Mouse (Mus musculus) A20 (cell line): ENCODE data around the gene Tnfrsf8.

Experiments used
- DNase-seq: peaks from one replicate; pipeline ENCODE4 v3.0.0-alpha.2; 2011; ENCODE audit warnings: low read depth, low spot score

Gene Tnfrsf8

GRCm38 (mm10) chr4:145270136-145270535 is 44.8 kb downstream of the Tnfrsf8 start:
- no peak for DNase-seq

DNA sequence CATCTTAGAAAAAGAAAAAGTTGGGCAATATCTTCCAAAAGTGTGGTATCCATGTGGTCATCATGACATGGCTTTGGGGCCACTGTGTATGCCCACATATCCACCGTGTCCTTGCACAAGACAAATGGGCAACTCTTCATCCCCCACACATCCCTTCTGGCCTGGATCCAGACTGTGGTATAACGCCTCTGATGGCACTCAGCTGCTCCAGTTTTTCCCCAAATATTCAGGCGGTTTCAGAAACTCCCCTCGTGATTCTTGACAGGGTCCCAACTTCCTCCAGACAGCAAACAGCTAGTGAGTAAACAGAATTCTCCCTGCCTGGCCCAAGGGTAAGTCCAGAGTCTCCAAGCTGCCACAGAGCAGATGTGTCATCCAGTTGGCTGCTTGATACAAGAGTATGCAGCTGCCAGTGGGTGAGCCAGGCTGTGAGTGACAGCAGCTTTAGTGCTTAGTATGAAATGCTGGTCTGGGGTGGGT is 47.3 kb downstream of the Tnfrsf8 start:
- no peak for DNase-seq

GRCm38 (mm10) chr4:145266505-145266904 is 48.5 kb downstream of the Tnfrsf8 start:
- no peak for DNase-seq

DNA sequence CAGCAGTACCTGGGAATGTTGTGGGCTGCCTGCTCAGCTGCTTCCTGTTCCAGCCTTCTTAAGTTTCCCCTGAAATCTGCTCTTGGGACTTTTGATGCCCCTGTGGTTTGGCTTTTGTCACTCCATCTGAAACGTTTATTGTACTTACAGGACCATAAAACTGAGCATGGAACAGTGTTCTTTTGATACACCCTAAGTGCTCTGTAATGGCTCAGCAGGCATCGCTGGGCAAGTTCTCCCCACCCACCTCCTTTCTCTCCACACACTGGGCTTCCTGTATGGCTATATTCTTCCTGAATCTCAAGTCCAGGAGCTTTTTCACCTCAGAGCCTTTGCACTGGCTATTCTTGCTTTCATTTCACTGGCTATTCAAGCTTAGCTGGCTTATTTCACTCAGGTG is 50.2 kb downstream of the Tnfrsf8 start:
- no peak for DNase-seq

DNA sequence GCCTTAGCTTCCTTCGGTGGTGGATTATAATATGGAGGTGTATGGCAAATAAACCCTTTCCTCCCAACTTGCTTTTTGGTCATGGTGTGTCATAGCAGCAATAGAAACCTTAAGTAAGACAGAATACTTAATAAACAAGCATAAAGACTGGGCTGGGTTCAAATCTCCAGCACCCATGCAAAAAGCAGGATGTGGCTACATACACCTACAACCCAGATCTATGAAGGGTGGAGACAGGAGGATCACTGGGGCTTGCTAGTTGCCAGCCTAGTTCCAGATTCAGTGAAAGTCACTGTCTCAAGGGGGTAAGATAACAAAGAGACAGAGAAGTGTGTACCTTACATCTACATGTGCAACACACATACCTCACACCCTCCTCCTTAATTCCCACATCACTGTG is 51.4 kb downstream of the Tnfrsf8 start:
- no peak for DNase-seq

- DNase-seq, result no peak
Measured at GRCm38 (mm10) chr4:145260802-145261201, 54.2 kb downstream of the Tnfrsf8 start.

DNA sequence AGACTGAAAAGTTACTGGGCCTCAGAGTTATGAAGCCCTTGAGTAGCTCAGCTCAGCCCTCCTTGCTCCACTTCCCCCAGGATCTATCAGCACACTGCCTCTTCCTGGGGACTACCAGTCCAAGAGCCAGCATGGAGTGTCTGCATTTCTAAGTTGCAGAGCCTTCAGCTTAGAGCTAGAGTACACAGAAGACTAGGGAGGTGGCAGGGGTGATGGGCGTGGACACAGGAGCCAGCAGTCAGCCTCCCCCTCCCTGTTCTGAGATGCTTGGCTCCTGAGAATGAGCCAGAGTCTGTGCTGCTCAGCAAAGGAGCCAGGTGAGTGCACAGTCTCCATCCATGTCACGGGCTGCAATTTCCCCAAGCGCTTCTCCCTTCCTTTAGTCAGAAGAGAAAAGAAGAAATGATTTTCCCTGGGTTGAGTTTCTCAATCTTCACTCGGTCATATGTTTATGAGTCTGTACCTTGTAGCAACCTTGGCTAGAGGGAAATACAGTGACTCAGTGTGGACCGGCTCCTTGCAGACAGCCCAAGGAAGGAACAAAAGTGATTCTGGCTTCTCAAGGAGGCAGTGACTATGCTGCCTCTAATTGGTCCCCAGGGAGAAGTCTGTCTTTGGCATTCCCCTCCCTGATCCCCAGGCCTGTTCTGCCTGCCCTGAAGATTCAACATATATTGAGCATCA is 57.1 kb downstream of the Tnfrsf8 start:
- DNase-seq, result no peak

DNA sequence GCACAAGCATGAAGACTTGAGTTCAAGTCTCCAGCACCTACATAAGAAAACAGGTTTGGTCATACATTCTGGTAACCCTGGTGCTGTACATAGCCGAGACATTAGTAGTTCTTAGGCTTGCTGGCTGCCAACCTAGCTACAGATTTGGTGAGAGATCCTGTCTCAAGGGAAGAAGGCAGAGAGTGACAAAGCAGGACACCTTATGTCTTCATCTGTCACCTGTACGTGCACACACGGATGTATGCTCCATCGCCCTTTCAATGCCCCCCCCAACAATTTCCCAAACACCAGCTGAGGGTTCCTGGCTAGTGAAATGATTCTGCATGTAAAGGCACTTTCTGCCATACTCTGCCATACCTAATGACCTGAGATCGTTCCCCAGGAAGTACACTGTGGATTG is 58.8 kb downstream of the Tnfrsf8 start:
- DNase-seq, result no peak

DNA sequence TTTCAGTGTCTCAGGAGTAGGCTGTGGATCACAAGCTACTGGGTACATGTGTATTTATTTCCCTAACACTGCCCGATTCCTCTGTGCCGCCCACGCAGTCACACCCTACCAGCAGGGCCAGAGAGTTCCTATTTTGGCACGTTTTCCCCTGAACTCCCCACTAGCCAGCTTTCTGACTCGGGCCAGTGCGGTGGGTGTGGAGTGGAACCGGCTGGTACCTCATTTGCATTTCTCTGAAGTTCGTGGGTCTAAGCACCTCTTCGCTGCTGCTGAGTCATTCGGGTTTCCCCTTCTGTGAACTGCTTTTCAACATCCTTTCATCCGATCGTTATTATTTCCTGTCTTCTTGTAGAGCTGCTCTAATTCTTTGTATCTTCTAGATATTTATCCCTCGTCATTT is 60.5 kb downstream of the Tnfrsf8 start:
- DNase-seq, result peak; percentile 85

GRCm38 (mm10) chr4:145252611-145253010 is 62.4 kb downstream of the Tnfrsf8 start:
- peak; percentile 72 for DNase-seq

DNA sequence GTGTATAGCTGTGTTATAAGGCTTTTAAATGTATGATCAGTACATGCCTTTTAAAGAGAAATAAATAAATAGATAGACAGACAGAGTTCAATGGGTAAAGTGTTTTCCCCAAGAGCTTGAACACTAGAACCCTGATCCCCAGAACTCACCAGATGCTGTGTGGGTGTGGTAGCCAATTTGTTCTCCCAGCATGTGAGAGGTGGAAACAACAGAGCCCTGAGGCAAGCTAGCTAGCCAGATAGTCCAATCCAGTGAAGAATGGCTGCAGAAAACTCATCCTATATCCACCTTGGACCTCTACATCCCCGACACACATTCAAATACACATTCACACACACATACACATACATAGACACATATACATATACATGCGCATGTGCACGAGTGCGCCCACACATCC is 63.4 kb downstream of the Tnfrsf8 start:
- DNase-seq, result no peak

DNA sequence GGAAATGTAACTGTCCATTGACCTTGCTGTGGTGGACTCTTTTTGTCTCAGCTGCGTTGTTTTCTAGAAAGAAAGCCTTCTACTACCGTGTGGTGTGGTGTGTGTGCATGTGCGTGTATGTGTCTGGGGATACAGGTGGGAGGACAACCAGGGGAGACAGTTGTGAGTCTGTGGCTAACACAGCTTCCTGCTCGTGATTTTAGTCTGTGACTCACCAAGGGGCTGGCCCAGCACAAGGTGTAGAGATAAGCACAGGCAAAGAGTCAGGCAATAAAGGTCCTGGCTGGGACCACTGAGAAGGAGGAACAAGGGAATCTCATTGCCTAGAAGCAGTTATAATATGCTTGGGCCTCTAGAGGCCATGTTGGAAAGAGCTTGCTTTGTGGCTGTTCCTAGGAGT is 65.0 kb downstream of the Tnfrsf8 start:
- DNase-seq, result no peak

DNA sequence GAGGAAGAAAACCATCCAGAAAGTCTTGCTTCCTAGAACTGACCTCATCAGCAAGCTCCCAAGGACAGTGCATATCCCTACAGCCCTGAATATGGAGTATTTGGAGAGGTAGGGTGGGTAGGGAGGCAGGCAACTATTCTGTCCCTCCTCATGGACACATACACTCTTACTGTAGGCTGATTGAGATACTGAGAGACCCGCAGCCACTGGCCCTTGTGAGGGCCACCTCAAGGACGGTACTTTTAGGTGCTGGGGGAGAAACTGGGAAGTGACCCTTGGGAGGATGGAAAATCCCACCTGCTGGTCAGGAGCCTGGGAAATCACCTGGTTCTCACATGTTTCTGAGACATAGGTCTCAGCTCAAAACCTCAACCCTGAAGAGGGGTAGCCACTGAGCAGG is 67.4 kb downstream of the Tnfrsf8 start:
- no peak for DNase-seq

DNA sequence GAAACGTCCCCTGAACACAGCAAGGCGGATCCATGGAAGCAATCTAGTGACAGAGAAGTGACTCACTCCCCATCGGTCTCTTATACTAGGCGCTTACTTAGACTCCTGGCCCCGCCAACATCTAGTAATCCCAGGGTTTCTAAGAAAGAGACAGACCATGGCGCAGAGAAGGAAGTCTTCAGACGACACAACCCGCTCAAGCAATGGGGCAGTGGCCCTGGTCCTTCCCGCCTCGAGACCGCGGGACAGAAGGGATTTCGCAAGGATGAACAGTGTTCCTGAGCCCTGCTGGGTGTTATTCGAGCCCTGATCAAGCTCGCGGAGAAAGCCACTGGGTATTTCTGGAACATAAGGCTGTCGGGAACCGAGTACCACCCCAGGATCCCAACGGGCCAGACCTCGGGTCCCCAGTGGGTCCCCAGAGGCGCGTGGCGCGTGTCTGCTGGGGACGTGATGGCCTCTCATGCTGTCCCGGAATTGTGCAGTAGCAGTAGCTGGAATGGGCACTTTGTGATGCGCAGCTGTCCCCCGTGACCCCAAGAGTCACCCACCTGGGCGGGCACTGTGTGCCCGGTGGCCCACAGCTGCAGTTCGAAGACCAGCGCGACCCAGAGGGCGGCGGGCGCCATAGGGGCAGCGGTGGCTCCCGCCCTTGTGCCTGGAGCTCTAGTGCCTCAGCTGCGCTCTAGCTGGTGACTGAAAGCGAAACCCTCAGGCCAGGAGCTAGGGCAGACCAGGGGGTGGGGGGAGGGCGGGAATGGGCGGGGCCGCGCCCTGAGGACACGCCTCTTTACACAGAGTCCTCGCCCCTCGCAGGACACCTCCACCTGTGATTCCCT is 68.6 kb downstream of the Tnfrsf8 start, which contains the start of gene Tnfrsf1b:
Tnfrsf1b (minus strand) TSS at position 698 of the 839 bp plus-strand sequence.
- peak; percentile 90 for DNase-seq

DNA sequence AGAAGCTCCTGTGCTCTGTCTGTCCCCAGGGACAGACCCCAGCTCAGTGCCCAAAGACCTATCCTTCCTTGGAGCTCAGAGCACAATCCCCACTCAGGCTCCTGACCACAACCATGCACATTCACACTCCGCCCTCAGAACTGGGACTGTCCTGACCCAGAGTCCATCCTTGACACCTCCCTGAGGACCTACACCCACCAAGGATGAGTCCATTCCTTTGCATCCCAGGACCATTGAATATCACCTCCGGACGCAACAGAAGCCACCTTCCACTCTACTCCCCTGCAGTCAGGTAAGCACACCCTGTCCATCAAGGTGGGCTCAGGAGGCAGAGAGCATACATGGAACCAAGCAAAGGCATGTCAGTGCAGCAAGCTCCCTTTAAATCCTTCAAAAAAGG is 69.4 kb downstream of the Tnfrsf8 start:
- no peak for DNase-seq

DNA sequence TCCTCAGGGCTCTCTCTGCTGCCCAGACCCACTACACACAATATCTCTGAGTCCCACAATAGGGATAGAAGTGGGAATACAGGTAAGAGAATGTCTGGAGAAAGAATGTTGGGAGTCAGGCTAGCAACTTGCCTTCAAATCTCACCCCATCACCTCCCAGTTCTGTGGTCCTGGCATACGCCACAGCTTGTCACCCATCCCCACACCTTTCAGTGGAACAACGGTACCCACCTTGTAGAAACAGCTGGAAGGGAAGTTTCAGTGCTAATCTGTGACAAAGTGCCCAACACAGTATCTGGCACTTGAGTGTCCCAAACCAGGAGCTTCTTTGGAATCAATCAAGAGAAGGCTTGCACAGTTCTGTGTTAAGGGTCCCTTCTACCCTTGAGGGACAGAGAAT is 70.3 kb downstream of the Tnfrsf8 start:
- no peak for DNase-seq

DNA sequence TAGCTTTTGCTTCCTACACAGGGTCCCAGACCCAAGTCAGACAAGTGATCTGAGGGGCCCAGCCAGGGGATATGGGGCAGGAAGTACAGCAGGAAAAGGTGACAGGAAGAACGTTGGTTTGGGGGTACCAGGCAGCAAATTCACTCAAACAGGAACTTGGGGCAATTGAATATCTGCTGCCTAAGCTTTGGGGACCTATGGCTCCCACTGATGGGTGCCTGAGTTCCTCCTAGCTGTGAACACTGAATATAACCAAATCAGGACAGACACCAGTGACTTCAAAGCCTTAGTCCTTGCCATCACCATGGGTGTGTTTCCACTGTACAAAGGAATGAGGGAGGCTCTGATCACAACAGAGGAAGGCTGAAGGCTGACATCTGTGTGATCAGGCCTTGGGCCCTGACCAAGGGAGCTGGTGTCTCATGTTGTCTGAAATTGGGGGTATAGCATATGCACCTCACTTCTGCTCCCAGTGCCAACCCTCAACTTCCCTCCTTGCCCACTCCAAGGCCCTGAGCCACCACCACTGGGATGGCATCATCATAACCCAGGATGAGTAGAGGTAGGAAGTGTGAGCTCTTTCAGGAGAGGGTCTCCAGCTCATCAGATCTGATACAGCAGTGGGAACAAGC is 72.1 kb downstream of the Tnfrsf8 start:
- no peak for DNase-seq

- DNase-seq, result peak; percentile 79
Measured at GRCm38 (mm10) chr4:145240723-145241231, 74.2 kb downstream of the Tnfrsf8 start.

DNA sequence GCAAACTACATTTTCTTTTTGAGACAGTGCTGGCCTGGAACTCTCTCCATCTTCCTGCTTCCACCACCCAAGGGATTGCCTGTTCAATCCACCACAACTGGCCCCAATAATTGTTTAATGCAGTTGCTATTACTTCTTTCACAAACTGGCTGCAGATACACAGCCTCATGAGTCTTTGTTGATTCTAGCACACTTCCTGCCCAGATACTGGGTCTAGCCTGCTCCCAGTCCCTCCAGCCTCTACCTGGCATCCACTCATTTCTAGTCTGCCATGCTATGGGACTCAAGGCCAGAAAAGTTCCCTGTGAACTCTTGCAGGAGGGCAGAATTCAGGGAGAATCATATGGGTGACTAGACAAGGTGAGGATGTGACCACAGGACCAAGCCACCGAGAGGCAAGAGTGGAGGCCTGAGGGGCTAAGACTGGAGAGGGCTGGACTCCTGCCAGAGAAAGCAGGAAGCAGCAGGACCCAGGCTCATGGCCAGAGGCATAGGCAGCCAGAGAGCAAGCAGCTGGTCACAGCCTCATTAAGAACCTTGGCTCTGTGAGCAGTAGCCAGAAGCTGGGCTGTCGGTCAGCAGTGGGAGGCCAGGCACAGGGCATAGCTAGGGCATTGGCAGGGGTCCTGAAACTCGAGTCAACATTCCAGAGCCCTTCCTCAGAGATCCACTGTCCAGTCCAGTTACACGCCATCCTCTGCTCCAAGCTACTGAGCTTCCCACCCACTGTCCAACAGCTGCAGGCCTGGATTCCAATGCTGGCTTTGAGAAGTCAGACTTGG is 75.7 kb downstream of the Tnfrsf8 start:
- no peak for DNase-seq

GRCm38 (mm10) chr4:145236027-145236426 is 78.9 kb downstream of the Tnfrsf8 start:
- no peak for DNase-seq

- DNase-seq, result peak; percentile 93
Measured at GRCm38 (mm10) chr4:145233487-145234228, 81.3 kb downstream of the Tnfrsf8 start.
